Mouse (Mus musculus) c-Kit-positive CD71-negative TER-119-negative erythroid progenitor cells, embryonic 14.5 days (primary cell): ENCODE data around the gene Agap2.

Source experiments
- DNase-seq: peaks from one replicate; pipeline ENCODE4 v3.0.0-alpha.2; 2013; ENCODE audit warnings: low read depth

Gene Agap2

DNA sequence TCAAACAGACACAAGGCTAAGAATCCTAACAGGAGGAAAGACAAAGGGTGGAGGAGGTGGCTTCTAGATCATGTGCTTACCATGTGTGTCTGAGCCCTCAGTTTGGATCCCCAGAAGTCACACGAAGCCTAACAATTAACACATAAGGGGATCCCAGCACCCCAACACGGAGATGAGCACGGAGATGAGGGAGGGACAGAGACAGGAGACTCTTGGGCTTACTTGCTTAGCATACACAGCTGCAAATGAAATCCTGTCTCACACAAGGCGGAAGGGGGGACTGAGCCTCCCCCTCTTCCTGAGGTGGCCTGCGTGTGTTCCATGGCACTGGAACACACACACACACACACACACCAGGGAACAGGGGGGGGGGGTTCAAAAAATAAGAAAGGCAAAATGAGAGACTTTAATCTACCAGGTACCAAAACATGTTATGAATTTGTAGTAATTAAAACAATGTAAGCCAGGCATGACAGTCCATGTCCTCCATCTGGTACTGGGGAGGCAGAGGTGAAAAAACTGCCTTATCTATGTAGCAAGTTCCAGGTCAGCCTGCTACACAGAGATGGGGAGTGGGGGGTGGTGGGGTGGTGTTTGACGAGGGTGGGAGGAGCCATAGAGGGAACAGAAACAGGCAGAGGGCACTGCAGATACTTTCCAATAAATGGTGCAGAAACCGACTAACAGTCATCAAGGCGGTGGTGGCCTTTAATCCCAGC is 60.2 kb downstream of the Agap2 start:
- no peak for DNase-seq

DNA sequence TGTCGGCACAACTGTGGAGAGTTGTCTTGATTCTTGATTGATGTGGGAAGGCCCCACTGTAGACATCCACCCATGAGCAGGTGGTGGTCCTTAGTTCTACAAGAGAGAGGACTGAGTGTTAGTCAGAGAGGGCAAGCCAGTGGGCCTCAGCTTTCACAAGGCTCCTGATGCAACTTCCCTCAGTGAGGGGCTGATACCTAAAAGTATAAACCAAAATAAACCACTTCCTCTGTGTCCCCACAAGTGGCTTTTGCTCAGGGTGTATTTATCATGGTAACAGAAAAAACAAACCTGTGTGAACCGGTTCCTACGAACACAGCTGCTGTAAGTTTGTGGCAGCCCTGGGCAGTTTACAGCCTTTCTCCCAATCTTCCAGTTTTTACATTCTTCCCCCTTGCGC is 61.4 kb downstream of the Agap2 start:
- DNase-seq = no peak

DNA sequence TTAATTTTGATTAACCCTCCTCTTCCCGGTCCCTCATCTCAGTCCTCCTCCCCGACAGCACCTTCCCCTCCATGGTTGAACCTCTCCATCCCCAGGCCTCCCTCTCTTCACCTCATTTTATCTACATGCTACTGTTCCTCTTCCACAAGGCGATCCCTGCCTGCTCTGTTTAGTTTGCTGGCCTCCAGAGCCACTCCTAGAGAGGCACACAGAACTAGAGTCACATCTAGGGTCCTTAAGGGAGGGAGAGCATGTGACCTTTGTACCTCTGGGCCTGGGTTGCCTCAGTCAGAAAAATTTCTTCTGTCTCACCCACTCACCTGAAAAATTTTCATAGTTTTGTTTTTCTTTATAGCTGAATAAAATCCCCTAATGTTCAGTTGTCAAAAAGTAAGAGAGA is 62.8 kb downstream of the Agap2 start:
- no peak for DNase-seq

DNA sequence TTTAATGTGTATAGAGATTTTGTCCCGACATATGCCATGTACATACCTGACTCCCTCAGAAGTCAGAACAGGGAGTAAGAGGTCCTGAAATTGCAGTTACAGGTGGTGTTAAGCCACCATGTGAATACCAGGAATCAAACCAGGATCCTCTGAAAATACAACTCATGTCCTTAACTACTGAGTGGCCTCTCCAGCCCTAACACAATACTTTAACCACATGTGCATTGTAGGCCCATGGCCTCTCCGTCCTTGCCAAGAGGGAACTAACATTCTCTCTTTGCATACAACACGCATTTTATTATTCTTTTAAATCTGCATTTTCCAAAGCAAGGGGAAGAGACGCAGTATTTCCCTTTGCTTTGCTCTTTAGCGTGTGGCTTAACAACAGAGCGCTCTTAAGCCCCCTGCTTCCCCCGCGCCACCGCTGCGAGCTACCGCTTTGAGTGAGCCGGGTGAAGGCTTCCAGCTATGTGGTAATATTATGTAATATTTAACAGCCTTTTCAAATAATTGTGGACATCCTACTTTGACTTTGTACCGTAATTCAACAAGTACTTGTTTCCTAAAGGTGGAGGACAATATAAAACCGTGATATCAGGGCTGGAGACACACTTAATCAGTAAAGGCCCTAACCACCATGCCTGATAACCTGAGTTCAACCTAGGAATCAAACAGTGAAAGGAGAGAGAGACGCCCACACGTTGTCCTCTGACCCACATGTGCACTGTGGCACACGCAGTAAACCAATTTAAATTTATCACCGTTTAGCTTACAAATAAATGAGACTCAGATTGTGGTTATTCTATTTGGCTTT is 63.5 kb downstream of the Agap2 start:
- no peak for DNase-seq

DNA sequence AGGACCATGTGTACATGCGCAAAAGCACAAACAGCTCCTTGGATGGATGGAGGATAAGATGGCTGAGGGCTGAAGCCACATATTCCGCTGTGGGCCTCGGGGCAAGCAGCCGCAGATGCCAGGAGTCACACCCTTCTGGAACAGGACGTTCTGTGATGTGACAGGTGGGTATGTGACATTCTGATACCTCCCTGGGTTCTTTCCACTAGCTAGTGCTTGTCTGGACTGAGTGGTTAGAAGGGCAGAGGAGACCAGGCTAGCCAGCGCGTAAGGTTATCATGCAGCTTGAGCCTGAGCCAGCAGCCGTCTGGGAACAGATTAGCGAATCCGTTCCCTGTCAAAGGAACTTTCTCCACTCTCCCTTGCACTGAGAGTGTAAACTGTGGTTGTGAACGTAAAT is 65.9 kb downstream of the Agap2 start:
- DNase-seq = no peak

DNA sequence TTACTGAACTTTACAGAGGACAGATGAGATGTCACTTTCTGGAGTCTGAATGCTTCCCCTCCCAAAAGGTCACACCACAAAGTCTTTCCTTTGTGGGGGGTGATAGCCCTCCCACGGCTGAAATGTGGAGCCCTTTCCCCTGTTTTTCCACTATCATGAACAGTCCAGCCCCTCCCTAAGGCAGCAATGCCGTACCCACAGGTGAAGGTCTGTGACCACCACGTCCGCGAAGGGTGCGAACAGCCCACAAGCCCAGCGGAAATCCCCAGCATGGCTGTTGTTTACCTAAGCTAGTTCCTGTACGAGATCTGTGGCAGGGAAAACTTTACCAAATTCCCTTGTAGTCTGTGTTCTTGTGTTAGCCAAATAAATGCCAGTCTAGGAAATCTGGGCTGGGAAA is 66.4 kb downstream of the Agap2 start:
- DNase-seq = no peak
